Mouse (Mus musculus) hindbrain, embryonic 15.5 days (tissue): ENCODE data around the gene Macf1. TPM values are rescaled to one million over a fixed set of nuclear protein-coding genes. Genes with fewer than 3 reads are reported as not detected.
"Not testable (repeated sequence)": the region's sequence is repeated elsewhere in the genome, so short reads cannot be mapped to it uniquely, and the experiment has no call there.

ENCODE experiments used
- ATAC-seq: fragments of 200-750 bp; cut with Nextera tagmentation; 2 replicates; pipeline ENCODE4 v1.8.0; 2017; ENCODE audit warnings: low read depth, moderate number of reproducible peaks, moderate TSS enrichment; ENCODE audit not compliant: low FRiP score
- H3K27ac ChIP-seq: fragments of 300-500 bp; sonication (generic); replicated peaks from 2 replicates; pipeline ENCODE4 v1.5.1; 2015; ENCODE audit warnings: mild to moderate bottlenecking, inconsistent platforms
- H3K27me3 ChIP-seq: fragments of 300-500 bp; sonication (generic); 2 replicates; pipeline ENCODE4 v1.6.1; 2015; ENCODE audit warnings: control low read depth, inconsistent platforms
- H3K36me3 ChIP-seq: fragments of 300-500 bp; sonication (generic); 2 replicates; pipeline ENCODE4 v1.6.1; 2015; ENCODE audit warnings: control low read depth, inconsistent platforms
- H3K4me1 ChIP-seq: fragments of 300-500 bp; sonication (generic); replicated peaks from 2 replicates; pipeline ENCODE4 v1.6.1; 2015; ENCODE audit warnings: control low read depth, inconsistent platforms
- H3K4me2 ChIP-seq: fragments of 300-500 bp; sonication (generic); 2 replicates; pipeline ENCODE4 v1.6.1; 2015; ENCODE audit warnings: moderate library complexity, mild to moderate bottlenecking, inconsistent platforms
- H3K4me3 ChIP-seq: fragments of 300-500 bp; sonication (generic); 2 replicates; pipeline ENCODE4 v1.5.1; 2015; ENCODE audit warnings: mild to moderate bottlenecking, inconsistent platforms
- H3K9ac ChIP-seq: fragments of 300-500 bp; sonication (generic); 2 replicates; pipeline ENCODE4 v1.6.1; 2015; ENCODE audit warnings: inconsistent platforms
- H3K9me3 ChIP-seq: fragments of 300-500 bp; sonication (generic); 2 replicates; pipeline ENCODE4 v1.6.1; 2016; ENCODE audit warnings: control low read depth, inconsistent platforms
- WGBS: fragments of 180-500 bp; shearing (Covaris S2); methylation state at CpG from one replicate; pipeline ENCODE4 v1.1.7; 2015; 5-methylcytosine and 5-hydroxymethylcytosine counted together
- polyA plus RNA-seq: library from polyadenylated mRNA; unstranded; fragments of >200 nt; fragmentation: Nextera tagmentation; extraction: Ambion mirVana; gene quantifications from 2 replicates; pipeline ENCODE4 v1.2.1, GENCODE M21; 2015

Macf1 gene
- polyA plus RNA-seq, 1 experiment from 2014 or later, result 69.2 TPM

DNA sequence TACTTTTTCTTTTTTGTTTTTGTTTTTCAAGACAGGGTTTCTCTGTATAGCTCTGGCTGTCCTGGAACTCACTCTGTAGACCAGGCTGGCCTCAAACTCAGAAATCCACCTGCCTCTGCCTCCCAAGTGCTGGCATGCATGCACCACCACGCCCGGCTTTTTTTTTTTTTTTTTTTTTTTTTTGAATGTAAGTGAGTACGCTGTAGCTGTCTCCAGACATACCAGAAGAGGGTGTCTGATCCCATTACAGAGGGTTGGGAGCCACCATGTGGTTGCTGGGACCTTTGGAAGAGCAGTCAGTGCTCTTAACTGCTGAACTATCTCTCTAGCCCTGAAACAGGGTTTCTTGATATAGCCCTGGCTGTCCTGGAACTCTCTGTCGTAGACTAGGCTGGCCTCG, 164.0 kb downstream of the Macf1 start:
- not testable (repeated sequence) for H3K36me3 ChIP-seq, H3K4me3 ChIP-seq, H3K9me3 ChIP-seq, ATAC-seq, H3K4me2 ChIP-seq, H3K27me3 ChIP-seq, H3K9ac ChIP-seq, H3K27ac ChIP-seq
- peaks cover 25% of the 10 kb centered on the region for H3K4me1 ChIP-seq
- WGBS, result 90% methylated on average over 5 of the region's 5 CpGs

DNA sequence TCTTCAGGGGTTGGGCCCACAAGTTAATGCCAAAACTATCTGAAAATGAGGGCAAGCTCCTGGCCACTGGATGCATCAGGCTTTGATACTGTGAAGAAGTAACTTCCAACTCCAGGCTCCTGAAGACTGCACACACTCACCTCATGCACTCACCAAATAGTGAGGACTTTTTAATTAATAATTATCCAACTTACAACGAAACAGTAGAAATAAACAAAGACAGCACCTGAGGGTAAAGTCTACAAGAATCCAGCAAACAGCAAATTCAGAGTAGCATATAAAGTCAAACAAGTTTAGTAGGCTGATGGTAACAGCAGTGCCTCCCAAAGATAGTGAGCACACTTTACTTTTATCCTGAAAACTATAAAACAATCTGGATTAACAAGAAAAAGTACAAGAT, 168.5 kb downstream of the Macf1 start:
- Histone ChIP-seq H3K4me2 (no peak overlapping the region), H3K27me3 (no peaks in the 10 kb centered on the region), H3K4me1 (no peaks in the 10 kb centered on the region), H3K4me3 (no peak overlapping the region), H3K9me3 (no peaks in the 10 kb centered on the region), H3K9ac (no peak overlapping the region), H3K36me3 (peaks cover 15% of the 10 kb centered on the region), H3K27ac (no peak overlapping the region)
- 85% methylated on average over 1 of the region's 1 CpGs for WGBS
- no peak for ATAC-seq

DNA sequence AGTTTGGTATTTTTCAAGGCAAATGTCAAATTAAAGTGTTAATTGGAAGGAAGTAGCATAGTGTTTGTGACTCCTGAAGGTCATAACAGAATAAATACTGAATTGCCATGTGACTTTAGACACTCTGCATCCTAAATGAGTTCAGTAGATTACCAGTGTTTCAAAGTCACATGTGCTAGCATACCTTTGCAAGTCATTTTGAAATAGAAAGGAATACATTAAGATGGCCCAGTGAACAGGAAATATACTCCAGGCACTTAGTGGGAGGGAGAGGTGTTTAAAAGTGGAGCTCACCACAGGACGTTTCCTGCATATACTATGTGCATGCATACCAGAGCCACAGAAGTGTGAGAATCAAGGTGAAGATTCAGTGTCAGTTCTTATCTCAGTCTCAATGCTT, 174.0 kb downstream of the Macf1 start:
- Histone ChIP-seq H3K9me3 (no peaks in the 10 kb centered on the region), H3K9ac (no peak overlapping the region), H3K4me2 (no peak overlapping the region), H3K4me3 (no peak overlapping the region), H3K36me3 (peaks cover 63% of the 10 kb centered on the region), H3K27me3 (no peaks in the 10 kb centered on the region), H3K27ac (no peak overlapping the region), H3K4me1 (no peaks in the 10 kb centered on the region)
- no peak for ATAC-seq
- WGBS, result 42% methylated on average over 1 of the region's 1 CpGs

DNA sequence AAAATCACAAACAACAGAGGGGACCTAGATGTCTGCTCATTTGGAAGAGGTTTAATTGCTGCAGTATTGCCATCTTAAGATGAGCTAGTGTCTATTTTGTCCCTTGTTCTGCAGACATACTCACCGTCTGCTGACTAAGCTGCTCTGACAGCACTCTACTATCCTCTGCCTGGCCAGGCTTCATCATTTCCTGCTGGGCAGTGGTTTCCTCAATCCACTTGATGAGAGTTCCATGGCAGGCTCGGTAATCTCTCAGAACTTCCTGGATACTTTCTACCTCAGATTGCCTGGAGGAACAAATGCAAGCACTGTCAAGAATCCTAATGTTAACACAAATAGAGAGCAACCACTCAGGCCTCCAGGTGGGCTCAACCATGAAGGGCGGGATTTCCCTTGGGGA, 195.1 kb downstream of the Macf1 start:
- Histone ChIP-seq H3K27me3 (no peaks in the 10 kb centered on the region), H3K9ac (no peak overlapping the region), H3K27ac (no peak overlapping the region), H3K4me3 (no peak overlapping the region), H3K36me3 (peaks cover 80% of the 10 kb centered on the region), H3K4me2 (no peak overlapping the region), H3K9me3 (no peaks in the 10 kb centered on the region), H3K4me1 (no peaks in the 10 kb centered on the region)
- WGBS, result 93% methylated on average over 3 of the region's 3 CpGs
- no peak for ATAC-seq

DNA sequence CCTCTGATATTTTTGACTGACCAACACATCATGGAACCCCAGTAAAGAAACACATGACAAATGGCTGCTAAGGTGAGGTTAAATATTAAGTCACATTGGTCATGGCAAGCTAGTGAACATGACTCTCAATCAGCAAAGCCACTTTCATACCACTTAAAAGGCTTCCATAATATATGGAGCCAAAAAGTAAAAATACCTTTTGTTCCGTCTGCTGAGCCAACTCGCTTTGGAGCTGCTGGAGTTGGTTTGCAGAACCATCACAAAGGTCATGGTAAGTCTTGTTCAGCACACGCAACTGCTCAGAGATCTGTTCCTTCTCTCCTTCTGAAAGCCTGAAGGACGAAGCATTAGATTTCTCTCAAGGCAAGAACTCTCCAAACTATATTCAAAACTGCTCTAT, 204.2 kb downstream of the Macf1 start:
- H3K9me3 ChIP-seq, result no peaks in the 10 kb centered on the region
- H3K36me3 ChIP-seq, result peaks cover 72% of the 10 kb centered on the region
- H3K4me2 ChIP-seq, result no peak overlapping the region
- H3K27ac ChIP-seq, result no peak overlapping the region
- WGBS, result 97% methylated on average over 4 of the region's 4 CpGs
- ATAC-seq, result no peak
- H3K27me3 ChIP-seq, result no peaks in the 10 kb centered on the region
- H3K4me3 ChIP-seq, result no peak overlapping the region
- no peaks in the 10 kb centered on the region for H3K4me1 ChIP-seq
- H3K9ac ChIP-seq, result no peak overlapping the region

DNA sequence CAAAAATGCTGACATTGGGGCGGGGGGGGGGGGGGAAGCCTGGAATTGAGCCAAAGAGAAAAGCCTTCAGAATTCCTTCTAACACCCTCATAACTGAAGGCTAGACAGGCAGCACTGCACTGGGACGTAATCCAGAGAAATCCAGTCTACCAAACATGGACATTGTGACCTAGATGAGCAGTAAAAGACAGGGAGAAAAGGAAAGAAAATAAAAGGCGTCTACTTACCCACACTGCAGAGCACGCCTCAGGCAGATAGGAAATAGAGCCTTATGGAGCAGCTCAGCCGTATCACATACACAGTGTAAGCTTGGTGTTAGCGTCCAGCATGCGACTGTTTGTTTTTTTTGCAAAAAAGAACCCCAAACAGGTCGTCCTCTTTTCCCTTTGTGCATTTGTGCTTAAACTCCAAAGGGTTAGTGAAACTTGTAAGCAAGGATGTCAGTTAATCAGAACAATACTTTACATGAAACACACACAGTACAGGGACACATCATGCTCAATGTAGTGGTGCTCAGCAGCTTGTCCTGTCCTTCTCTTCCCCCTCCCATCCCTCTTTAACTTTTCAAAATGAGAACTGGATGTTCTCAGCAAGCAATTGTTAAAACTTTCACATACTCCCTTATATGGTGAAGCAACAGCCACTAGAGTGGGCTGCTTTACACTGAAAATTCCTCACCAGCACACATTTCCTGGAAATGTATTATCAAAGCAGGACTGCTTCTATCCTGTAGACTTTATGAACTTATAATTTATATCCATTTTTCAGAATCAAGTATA, 205.3 kb downstream of the Macf1 start:
- Histone ChIP-seq H3K4me3 (no peak overlapping the region), H3K4me2 (no peak overlapping the region), H3K36me3 (peaks cover 76% of the 10 kb centered on the region), H3K27me3 (no peaks in the 10 kb centered on the region), H3K27ac (no peak overlapping the region), H3K9ac (no peak overlapping the region), H3K4me1 (no peaks in the 10 kb centered on the region), H3K9me3 (no peaks in the 10 kb centered on the region)
- WGBS, result 79% methylated on average over 8 of the region's 8 CpGs
- no peak for ATAC-seq

DNA sequence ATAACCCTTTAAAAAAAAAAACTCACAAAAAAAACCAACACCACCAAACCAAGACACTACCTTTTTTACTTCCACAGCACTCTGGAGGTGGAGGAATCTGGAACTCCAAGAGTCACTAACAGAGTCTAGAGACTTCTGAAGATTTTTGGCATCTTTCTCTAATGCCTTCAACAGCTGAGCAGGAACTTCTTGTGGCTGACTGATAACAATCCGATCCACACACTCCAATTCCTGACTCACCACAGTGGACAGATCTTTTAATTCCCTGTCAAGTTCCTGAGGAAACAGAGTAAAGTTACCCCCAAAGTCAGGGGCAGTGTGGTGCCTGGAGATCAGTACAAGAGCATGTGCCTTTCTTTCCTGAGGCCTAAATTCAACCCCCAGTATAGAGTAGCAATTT, 218.4 kb downstream of the Macf1 start:
- no peak for ATAC-seq
- Histone ChIP-seq H3K4me3 (no peak overlapping the region), H3K9ac (no peak overlapping the region), H3K4me1 (no peaks in the 10 kb centered on the region), H3K4me2 (no peak overlapping the region), H3K36me3 (peaks cover 78% of the 10 kb centered on the region), H3K27me3 (no peaks in the 10 kb centered on the region), H3K27ac (no peak overlapping the region), H3K9me3 (no peaks in the 10 kb centered on the region)
- 88% methylated on average over 1 of the region's 1 CpGs for WGBS

DNA sequence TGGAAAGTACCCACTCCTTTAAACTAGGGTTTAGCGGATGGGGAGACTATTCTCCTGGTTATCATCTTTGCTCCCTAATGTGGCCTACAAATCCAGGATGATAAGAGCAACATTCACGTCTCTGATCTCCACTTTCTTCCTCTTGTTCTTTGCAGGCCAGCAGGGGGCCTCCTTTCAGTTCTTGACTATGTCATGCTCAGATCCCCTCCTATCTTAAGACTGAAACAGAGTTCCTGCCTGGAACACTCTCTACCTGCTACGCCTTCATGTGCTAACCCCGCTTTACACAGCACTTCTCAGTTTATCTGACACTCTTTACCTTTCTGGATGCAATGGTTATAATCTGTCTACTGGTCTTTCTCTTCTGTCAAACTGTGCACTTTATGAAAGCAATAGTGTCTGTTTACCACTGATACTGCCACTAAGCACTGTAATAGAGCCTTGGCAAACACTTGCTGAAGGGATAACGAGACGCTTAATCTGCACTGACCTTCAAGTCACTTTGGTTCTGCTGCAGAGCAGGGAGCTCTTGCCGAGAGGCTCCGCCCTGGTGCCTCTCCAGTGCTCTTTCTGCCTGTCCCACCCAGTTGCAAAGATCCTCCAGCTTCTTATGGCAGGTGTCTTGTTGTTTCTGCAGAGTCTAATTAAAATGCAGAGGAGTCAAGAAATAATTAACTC, 223.4 kb downstream of the Macf1 start:
- no peaks in the 10 kb centered on the region for H3K27me3 ChIP-seq
- 89% methylated on average over 8 of the region's 8 CpGs for WGBS
- H3K4me3 ChIP-seq, result no peak overlapping the region
- peaks cover 90% of the 10 kb centered on the region for H3K36me3 ChIP-seq
- H3K9ac ChIP-seq, result no peak overlapping the region
- H3K9me3 ChIP-seq, result no peaks in the 10 kb centered on the region
- H3K4me1 ChIP-seq, result no peaks in the 10 kb centered on the region
- no peak for ATAC-seq
- H3K27ac ChIP-seq, result no peak overlapping the region
- H3K4me2 ChIP-seq, result no peak overlapping the region

DNA sequence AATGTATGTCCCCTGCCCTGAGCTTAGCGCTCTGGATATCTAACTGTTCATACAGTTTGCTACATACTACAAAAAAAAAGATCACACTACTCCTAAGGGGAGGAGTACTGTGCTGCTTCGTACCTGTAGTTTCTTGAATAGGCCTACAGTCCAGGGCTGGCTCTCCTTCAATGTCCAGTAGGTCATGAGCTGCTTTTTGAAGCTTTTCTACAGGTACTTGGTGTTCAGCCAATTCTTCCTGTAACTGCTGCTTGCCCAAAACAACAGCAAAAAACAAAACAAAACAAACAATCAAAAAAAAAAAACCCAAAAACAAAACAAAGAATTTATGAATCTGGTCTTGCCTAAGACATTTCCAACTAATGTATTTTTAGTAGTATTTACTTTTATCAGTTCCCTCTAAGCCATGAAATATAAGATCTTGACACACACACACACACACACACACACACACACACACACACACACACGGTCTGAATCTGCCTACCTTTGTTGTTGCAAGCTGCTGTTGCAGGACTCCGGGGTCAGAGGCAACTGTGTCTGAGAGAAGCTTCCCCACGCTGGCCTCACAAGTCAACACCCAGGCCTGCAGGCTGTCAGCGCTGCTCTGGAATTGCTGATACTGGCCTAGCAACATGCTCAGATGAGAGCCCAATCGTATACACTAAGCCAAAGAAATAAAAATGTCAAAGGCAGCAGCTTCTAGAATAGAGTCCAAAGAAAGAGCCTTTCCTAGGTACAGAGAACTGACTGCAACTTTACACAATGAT, 229.1 kb downstream of the Macf1 start:
- no peak overlapping the region for H3K27ac ChIP-seq
- no peak for ATAC-seq
- no peak overlapping the region for H3K4me2 ChIP-seq
- no peak overlapping the region for H3K4me3 ChIP-seq
- H3K9me3 ChIP-seq, result no peaks in the 10 kb centered on the region
- H3K9ac ChIP-seq, result no peak overlapping the region
- 84% methylated on average over 7 of the region's 7 CpGs for WGBS
- H3K36me3 ChIP-seq, result peaks cover 84% of the 10 kb centered on the region
- H3K27me3 ChIP-seq, result no peaks in the 10 kb centered on the region
- no peaks in the 10 kb centered on the region for H3K4me1 ChIP-seq

DNA sequence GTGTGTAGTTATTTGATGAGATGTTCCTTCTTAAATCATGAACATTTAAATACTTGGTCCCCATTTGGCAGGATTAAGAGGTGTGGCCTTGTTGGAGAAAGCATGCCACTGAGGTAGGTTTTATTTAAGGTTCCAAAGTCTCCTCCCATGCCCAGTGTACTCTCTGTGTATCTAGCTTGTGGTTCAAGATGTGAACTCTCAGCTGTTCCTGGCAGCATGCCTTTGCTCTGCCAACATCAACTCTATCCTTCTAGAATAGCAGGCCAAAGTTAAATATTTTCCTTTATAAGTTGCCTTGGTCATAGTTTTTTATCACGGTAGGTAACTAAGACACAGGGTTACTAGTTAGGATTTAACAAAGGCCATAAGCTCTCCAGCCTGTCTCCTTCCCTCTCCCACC, 230.4 kb downstream of the Macf1 start:
- H3K4me3 ChIP-seq, result no peak overlapping the region
- H3K4me2 ChIP-seq, result no peak overlapping the region
- no peak for ATAC-seq
- H3K27ac ChIP-seq, result no peak overlapping the region
- H3K4me1 ChIP-seq, result no peaks in the 10 kb centered on the region
- WGBS, result 95% methylated on average over 1 of the region's 1 CpGs
- H3K36me3 ChIP-seq, result peaks cover 85% of the 10 kb centered on the region
- no peaks in the 10 kb centered on the region for H3K27me3 ChIP-seq
- no peaks in the 10 kb centered on the region for H3K9me3 ChIP-seq
- H3K9ac ChIP-seq, result no peak overlapping the region

DNA sequence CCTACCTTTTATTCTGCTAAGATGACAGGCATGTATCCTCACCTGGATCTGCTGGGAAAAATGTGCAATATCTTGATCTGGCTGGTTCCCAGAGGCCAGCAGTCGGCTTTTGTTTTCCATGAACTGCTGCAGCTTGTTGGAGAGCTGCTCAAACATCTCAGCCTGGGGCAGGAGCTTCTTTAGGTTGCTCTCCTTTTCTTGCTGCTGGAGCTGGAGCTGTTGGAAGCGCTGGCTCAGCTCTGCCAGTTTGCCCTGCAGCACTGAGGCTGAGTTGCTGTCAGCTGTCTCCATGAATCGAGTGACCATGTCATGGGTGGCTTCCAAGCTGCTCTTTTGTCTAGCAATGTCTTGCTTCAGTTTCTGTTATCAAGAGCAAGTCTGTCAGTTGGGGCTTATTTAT, 232.2 kb downstream of the Macf1 start:
- H3K9ac ChIP-seq, result no peak overlapping the region
- no peak overlapping the region for H3K27ac ChIP-seq
- H3K4me3 ChIP-seq, result no peak overlapping the region
- no peaks in the 10 kb centered on the region for H3K9me3 ChIP-seq
- no peak for ATAC-seq
- no peaks in the 10 kb centered on the region for H3K27me3 ChIP-seq
- WGBS, result 85% methylated on average over 3 of the region's 3 CpGs
- no peak overlapping the region for H3K4me2 ChIP-seq
- H3K4me1 ChIP-seq, result no peaks in the 10 kb centered on the region
- H3K36me3 ChIP-seq, result peaks cover 86% of the 10 kb centered on the region

DNA sequence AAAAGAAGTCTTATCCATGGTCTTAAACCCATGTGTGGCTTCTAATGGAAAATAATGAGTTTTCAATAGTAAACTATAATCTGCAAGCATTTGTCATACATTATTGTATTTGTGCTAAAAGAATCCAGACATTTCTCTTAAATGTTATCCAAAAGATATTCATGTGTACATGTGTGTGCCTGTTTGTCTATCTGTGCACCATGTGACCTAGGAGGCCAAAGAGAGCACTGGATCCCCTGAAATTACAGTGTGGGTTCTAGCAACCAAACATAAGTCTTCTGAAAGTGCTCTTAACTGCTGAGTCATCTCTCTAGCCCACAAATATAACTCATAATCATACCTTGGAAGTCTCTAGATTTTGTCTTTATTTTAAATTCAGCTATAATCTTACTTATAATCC, 234.9 kb downstream of the Macf1 start:
- Histone ChIP-seq H3K27ac (no peak overlapping the region), H3K4me1 (no peaks in the 10 kb centered on the region), H3K9ac (no peak overlapping the region), H3K4me2 (no peak overlapping the region), H3K4me3 (no peak overlapping the region), H3K36me3 (peaks cover 76% of the 10 kb centered on the region), H3K27me3 (no peaks in the 10 kb centered on the region), H3K9me3 (no peaks in the 10 kb centered on the region)
- no peak for ATAC-seq
